Mouse (Mus musculus) kidney, postnatal 14 days (tissue): Measurements from ENCODE around the gene Dtd1.

Source experiments
- DNase-seq: peaks from one replicate; pipeline ENCODE4 v3.0.0; 2022; ENCODE audit warnings: mixed read lengths

Dtd1 gene

DNA sequence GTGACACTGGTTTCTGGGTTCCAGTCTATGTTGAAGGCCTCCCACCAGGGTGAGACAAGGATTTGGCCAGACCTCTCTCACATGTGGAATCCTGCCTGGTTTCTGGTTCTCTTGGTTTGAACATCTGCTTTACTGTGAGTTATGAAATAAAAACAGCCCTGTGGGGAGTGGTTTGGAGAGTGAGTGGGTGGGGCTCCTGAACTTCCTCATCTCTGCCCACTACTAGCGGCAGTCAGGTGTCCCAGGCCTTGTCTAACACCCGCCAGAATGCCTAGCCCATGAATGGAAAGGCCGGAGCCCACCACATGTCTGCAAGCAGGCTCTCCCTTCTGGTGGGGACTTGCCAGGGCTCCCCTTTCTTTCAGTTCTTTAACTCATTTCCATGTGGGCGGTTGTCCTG is 42.3 kb downstream of the Dtd1 start:
- DNase-seq: no peak

DNA sequence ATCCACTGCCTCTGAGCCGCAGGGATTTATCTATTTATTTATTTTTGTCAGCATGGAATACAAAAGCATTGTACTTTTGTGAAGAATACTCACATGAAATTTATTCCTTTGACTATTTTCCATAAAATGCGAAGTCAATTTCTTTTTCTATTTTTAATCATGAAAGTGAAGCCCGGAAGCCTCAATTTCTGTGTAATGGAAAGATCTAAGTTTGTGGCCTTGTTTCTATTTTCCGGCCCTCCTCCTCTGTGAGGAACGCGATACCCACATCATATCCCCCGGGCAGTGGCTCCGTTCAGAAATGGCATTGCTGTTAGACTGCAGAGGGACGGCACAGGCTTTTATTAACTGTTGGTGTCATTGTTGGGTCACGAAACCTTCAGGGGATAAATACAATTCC is 46.7 kb downstream of the Dtd1 start:
- no peak for DNase-seq

DNA sequence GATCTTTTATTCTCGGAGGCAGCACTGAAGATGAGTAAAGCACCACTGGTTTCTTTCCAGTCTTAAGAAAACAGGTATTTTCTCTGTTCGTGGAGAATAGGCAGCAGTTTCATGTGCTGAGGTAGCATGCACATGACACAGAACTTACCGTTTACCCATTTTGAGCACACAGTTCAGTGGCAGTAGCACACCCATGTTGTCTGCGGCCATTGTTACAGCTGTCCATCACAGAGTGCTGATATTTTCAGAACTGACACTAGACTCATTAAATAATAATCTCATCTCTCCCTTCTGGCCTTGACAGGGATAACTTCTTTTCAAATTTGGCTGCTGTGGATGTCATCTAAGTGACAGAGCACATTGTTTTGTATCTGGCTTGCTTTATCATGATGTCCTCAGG is 47.5 kb downstream of the Dtd1 start:
- DNase-seq: no peak

DNA sequence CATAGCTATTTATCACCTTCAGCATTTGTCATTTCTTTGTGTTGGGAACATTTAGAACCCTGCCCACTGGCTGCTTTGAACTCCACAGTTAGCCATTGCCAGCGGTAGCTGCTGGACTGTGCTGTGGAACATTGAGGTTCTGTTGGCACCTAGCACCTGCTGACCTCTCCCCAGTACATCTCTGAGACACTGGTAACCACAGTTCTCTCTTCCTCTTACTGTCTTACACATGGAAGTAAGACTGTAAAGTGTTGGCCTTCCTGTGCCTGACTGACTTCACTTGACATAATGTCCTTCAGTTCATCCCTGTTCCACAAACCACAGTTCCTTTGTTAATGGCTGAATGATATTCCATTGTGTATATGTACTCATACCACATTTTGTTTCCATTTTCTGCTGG is 50.3 kb downstream of the Dtd1 start:
- DNase-seq: no peak

DNA sequence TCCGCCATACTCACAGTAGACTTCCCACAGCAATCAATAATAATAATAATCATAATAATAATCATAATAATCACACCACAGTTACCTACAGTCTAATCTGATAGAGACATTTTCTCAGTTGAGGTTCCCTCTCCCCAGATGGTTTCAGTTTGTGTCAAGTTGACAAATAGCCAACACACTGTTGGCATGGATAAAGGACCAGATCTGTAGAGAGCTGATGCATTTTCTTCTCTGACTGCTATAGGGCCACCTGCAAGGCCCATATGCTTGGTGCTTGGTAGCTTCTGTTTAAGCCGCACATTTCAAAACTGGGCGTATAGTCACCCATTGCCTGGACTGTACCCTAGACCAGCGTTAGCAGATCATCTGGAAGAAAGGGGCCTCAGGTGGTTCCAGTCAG is 53.1 kb downstream of the Dtd1 start:
- no peak for DNase-seq

DNA sequence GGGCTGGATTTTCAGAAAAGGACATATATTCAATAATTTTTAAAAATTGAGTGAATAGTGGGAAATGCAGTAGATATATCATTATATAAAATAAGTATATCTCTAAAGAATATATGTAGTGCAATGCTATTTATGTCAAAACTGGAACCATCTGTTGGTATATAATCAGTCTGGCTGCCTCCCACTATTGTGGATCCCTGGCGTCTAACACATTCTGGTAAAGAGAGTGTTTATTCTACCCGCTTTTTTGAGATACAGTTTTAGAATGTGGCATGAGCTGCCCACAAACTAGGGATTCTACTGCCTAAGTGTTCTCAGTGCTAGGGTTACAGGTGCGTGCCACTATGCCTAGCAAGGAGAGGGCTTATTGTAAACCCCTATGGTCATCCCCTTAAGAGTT is 55.6 kb downstream of the Dtd1 start:
- no peak for DNase-seq

DNA sequence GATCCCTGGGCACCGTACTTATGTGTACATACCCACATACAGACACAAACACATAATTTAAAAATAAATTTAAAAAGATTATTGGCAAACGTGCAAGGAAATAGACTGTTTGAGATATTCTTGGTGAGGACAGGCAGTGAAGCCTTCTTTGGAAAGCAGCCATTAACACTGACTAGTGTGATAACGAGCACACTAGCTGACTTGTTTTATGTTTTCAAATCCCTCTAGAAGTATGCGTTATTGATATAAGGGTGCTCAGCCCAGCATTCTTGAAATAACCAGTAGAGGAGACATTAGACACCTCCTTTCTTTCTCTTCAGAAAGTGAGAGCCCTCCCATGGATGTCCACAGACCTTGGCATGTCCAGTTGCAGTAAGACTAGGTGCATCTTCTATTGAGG is 68.8 kb downstream of the Dtd1 start:
- DNase-seq: no peak

DNA sequence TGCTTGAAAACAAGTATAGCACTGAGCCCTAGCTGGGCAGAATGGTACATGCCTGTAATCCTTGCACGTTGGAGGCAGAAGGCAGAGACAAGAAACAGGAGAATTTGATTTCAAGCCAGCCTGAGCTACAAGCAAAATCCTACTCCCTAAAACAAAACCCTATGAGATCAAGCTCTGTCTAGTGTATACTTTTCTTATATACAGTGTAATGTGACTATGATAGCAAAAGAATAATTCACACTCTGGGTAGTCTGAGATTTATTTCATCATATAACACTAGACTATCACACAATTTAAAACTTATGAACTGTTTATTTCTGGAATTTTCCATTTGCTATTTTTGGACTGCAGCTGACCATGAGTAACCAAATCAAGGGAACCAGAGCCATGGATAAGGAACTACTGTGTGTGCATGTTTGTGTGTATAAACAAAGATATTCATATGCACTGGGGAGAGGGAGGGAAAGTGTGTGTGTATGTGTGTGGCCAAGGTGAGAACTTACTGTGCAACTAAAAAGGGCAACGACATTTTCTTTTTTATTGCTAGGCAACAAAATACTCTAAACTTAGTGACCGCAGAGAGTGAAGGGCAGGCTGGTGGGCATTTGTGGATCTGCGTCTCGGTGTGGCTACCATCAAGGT is 70.7 kb downstream of the Dtd1 start:
- DNase-seq: no peak

DNA sequence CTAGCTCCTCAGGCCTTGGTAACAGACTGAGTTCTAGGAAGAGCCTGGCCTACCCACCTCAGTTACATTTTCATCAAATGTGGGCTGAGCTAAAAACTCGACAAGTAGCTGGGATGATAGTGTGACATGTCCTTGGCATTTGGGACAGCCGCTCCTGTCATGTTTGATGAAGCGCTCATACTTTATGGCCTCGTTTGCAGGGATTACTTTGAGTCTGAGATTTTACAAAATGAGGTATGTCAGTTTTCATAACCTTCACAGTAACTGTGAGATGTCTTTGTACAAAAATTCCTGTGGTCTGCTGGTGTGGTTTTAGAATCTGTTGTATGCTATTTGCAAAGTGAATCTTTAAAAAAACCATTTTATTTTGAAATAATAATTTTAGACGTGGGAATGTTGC is 72.7 kb downstream of the Dtd1 start:
- DNase-seq: no peak

DNA sequence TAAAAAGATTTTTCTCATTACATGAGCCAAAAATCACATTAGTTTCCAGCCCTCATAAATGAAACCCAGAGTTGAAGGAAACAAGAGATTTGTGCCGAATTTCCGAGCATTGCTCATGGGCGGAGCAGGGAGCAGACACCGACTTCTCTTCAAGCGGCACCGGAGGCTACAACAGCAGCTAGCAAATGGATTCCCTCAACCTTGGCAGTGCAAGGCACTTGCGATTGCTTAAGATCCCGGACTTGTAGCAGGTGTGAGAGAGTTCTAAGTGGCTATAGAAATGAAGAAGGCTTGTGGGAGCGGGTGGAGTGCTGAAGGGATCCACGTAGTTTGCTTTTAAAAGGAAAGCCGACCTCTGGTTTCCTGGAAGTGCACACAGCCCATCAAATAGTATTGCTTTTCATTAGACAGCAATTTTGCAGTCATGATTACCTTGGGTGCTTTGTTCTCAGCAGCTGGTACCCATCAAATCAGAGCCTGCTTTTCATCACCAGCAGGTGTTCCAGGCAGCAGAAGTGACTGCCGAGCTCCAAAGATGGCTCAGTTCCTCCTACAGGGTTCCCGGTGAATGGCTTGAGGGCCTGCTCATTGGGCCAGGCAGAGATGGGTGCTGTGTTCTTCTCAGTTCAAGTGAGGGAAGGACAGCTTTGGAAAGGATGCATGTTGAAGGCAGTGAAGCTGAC is 77.0 kb downstream of the Dtd1 start:
- no peak for DNase-seq

DNA sequence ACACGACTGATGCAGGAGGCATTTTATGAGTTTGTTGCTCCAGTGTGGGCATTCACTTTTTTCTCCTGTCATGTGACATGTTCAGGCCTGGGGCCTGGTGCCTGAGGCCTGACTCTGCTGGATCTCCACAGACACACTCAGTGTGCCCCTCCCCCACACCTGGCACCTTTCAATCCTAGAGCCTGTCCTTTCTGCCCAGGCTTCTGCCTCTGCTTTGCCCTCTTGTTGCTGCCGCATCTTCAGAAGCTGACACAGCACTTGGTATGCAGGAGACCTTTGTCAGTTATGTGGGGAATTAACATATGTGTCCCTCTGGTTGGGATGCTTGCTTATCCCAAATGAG is 77.5 kb downstream of the Dtd1 start:
- no peak for DNase-seq

DNA sequence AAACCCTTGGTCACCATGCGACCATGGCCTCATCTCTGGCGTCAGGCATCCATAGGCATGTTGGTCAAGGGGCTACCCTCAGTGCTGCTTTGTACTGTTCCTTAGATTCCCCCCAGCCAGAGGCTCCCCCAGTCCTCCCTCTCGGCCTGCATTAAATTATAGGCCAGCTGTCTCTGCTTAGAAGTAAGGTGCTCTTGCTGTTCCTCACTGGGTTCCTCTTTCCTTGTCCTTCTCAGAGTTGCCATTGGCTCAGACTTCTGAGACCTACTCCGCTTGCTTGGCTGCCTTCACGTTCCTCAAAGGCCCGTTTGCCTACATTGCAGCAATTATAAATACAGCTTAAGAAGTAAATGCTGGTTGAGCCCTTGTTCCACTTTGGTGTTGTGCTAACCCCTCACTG is 79.1 kb downstream of the Dtd1 start:
- no peak for DNase-seq

DNA sequence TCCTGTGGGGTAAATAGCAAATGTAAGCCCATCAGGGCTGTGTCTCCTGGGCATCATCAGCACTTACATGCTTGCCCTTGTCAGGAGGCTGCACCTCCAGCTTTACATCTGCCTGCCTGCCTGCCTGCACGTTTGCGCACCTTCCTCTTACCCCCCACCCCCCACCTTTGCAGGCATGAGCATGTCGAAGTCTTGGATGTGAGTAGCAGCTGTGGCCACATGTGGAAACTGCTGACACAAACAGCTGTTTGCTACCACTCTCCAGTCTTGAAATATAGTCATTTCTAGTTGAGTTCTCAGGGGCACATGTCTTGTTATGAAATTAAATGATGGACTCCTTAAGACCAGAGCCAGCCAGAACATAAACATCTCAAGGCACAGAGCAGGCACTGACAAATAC is 79.7 kb downstream of the Dtd1 start:
- no peak for DNase-seq

DNA sequence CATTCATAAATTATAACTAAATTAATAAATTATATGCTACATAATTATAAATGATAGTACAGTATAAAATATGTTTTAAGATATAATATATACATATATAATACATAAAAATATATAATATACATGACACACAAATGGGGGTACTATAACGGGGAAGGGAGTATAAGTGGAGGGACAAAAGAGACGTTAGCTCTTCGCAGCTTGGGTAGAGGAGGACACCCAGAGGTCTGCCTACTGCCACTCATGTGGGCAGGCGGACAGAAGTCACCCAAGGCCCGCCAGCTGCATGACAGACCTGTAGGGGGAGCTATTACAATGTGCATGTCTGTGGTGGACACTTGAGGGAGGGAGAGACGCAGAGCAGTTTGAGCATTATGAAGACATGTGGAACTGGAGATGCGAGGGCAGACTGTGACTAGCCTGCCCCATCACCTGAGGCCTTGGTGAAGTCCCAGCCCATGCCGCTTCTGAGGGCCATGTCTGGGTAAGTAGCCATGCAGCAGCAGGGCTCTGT is 92.6 kb downstream of the Dtd1 start:
- no peak for DNase-seq

DNA sequence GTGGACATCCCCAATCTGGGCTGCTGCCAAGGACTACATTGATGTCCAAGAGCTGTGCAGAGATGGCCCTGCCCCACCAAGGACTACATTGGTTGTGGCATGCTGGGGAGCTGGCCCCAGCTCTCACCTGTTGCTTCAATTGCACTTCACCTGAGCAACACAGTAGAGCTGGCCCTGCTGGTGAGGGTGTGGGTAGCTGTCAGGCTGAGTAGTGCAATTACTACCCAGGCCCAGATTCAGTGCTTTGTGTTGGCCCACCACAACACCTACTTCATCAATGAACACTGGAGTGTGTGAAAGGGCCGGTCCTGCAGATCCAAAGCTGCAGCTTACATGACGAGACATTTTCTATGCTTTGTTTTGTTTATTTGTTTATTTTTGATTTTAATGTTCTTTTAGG is 93.1 kb downstream of the Dtd1 start:
- DNase-seq: no peak

DNA sequence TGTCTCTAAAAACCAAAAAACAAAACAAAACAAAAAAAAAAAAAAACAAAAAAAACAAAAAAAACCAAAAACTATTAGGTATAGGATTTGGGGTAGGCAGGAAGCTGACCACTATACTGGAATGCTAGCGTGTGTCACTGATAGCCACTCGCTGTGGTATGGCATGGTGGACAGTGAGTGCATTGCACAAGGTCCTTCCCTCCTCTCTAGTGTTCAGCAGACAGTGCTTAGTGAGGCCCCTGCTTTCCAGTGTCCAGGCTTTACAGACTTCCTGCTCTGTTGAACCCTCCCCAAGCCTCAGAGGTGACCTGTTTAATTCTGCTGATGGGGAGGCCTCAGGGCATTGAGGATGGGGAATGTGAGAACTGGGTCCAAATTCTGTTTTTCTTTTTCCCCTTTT is 95.2 kb downstream of the Dtd1 start:
- no peak for DNase-seq

DNA sequence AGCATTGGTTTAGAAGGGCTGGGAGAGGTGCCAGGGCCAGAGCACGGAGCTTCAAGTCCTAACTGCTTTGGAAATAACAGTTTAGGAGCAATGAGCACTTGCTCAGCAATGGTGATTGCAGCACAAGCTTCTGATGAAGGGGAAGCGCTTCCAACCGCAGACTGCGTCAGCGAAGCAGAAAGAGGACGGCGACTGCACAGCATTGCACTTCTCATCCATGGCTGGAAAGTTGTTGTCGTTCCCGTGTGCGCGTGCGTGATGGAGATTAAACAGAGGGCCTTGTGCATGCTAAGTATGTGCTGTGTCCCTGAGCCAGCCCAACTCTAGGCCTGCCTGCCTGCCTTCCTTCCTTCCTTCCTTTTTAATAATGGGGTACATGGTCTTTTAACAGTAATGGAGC is 98.3 kb downstream of the Dtd1 start:
- no peak for DNase-seq

DNA sequence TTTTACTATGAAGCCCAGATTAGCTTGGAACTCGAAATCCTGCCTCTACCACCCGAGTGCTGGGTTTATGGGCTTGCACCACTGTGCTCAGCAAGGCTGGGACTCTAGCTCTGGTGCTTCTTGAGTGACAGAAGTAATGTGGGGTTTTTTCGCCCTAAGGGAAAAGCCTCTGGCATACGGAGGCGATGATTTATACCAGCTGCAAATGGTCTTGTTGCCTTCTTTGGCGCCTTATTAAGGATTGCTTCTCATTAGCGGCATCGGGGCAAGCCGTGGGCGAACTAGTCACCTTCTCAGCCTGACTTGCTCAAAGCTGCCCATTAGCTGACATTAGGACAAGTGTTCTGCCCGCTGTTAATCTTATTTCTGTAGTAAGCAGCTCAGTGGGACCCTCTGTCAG is 100.9 kb downstream of the Dtd1 start:
- no peak for DNase-seq

DNA sequence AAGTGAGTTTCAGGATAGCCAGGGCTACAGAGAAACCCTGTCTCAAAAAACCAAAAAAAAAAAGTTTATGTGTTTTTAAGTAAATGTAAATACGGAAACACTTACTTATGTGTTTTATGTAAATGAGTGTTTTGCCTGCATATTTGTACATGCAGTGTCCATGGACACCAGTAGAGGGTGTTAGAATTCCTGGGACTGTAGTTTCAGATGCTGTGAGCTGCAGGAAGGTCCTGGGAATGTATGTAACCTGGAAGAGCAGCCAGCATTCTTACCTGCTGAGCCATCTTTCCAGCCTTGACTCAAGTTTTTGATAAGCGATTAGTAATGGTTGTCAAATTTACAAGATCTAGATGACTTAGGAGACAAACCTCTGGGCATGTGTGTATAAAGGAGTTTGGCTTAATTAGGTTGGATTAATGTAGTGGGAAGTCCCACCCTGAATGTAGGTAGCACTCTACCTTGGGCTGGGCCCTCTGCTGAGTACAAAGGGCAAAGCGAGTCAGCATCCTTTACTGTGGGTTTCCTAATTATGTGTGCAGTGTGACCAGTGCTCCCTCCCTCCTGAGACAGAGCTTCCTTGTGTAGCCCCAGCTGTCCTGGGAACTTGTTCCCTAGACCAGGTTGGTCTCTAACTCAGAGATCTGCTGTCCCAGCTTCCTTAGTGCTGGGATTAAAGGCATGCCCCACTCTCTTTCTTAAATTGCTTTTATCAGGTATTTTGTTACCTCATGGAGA is 101.9 kb downstream of the Dtd1 start:
- DNase-seq: no peak

DNA sequence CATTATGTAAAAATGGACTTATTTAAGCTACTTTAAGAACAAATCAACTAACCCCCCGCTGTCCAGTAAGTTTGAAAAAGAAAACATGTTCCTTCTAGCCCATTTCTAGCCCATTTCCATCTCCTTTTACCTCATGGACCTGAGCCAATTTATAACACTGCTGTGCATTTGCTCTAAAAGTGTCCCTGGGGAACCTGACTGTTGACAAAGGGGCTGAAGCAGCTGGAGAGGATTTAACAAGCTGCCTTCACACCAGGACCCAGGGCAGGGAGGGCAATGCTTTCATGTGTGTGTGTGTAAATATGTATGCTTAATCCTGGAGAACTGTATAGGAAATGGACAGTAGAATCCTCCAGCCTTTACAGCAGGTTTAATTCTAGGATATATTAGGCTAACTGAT is 109.6 kb downstream of the Dtd1 start:
- DNase-seq: no peak

DNA sequence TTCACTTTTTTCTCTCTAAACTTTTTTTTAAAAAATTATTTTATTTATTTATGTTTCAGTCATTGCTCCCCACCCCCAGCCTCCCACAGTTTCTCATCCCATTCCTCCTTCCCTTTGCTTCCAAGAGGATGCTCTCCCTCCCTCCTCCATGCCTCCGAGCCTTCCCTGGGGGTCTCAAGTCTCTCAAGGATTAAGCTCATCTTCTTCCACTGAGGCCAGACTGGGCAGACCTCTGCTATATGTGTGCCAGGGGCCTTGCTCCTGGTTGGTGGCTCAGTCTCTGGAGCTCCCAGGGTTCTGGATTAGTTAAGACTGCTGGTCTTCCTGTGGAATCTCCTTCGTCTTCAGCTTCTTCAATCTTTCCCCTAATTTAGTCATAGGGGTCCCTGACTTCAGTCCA is 110.0 kb downstream of the Dtd1 start:
- DNase-seq: no peak

DNA sequence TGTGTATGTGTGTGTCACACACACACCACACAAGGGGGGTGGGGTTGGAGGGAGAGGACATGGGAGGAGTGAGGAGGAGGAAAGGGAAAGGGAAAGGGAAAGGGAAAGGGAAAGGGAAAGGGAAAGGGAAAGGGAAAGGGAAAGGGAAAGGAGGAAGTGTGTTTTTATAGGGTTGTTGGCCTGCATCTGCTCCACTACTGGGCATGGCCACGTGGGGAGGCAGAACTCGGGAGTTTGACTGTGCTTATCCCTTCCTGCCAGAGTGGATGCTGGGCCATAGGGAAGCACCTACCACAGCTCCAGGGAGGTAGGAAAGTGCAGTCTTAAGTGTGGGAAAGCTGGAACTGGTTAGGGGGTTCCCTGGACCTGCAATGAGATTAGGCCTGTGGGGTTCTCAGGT is 114.9 kb downstream of the Dtd1 start:
- no peak for DNase-seq

DNA sequence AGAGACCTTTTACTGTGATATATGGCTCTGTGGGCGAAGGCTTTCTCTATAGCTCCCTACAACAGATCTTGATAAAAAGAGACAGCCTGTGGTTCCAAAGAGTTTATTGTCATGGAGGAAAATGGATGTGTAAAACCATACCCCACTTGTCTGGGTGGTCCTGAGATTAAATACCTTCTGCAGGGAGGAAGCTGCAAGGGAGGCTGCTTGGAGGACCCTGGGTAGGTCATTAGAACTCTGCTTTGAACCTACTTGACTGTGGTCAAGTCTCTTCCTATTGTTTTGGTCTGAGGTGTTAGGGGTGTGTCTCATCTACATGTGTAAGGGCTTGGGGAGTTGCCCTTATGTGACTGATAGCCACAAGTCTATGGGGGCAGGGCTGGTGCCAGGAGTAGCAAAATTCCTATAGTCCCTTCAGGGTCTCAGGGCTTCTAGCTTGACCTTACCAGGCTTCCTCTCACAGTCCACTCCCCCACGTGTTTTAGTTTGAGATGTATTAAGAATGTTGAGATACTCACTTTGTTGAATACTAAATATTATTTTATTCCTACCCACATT is 115.6 kb downstream of the Dtd1 start:
- no peak for DNase-seq

DNA sequence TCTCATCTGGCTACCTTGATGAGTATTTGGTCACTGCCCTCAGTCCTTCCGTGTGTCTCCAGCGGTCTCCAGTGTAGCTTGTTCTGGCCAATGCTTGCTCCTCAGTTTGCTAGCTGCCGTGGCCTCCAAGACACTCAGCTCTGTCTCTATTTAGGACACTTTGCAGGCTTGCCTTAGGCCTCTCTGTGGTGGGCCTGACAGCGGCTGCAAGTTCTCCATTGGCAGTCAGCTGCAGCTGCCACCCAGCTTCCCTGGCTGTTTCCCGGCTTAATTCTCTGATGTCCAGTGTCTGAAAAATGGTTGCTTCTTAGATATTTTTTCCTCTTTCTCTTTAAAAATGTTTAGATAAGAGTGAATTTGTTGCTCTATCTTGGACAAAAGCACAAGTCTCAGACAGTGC is 116.6 kb downstream of the Dtd1 start:
- no peak for DNase-seq
